Mouse (Mus musculus): Measurements from ENCODE around the gene Rptn. TPM values are rescaled to one million over a fixed set of nuclear protein-coding genes. Genes with fewer than 3 reads are reported as not detected.

The Rptn gene
- total RNA-seq, 2 experiments from 2014 or later = not detected

DNA sequence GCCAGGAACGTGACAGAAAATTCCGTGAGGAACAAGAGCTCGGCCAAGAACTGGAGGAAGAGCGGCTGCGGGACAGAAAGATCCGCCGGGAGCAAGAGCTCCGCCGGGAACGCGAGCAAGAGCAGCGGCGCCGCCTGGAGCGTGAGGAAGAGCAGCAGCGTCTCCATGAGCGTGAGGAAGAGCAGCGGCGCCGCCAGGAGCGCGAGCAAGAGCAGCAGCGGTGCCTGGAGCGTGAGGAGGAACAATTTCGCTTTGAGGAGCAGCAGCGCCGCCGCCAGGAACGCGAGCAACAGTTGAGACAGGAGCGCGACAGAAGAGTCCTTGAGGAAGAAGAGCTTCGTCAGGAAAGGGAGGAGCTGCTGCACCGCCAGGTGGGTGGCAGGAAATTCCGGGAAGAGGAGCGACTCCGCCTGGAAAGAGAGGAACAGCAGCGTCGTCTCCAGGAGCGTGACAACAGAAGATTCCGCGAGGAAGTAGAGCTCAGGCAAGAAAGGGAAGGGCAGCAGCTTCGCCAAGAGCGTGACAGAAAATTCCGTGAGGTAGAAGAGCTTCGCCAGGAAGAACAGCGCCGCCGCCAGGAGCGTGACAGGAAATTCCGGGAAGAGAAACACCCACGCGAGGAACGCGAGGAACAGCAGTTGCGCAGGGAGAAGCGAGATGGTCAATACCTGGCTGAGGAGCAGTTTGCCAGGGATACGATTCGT lies 53.8 kb downstream of the Rptn start:
- ATAC-seq (replicated peaks; ENCODE audit: low FRiP score, poor library complexity, severe bottlenecking) = no peak

Other genes starting within 250 kb of the Rptn start
- not detected in 2 replicates for gene Crnn, start 248.9 kb upstream of the Rptn start, total RNA-seq (2015; ENCODE audit: low replicate concordance)
- not detected in 2 replicates for gene Crnn, start 248.9 kb upstream of the Rptn start, total RNA-seq (2017; ENCODE audit: low replicate concordance)
- not detected in 2 replicates for gene Flg2, start 196.4 kb upstream of the Rptn start, total RNA-seq (2015; ENCODE audit: low replicate concordance)
- gene Flg2, start 196.4 kb upstream of the Rptn start, total RNA-seq (2017; ENCODE audit: low replicate concordance) = not detected in 2 replicates
- gene Flg, start 120.2 kb upstream of the Rptn start, total RNA-seq (2015; ENCODE audit: low replicate concordance) = not detected in 2 replicates
- 0.42 TPM in 1 of 2 replicates, not detected in the other for gene Flg, start 120.2 kb upstream of the Rptn start, total RNA-seq (2017; ENCODE audit: low replicate concordance)
- gene Hrnr, start 74.0 kb upstream of the Rptn start, total RNA-seq (2015; ENCODE audit: low replicate concordance) = not detected in 2 replicates
- gene Hrnr, start 74.0 kb upstream of the Rptn start, total RNA-seq (2017; ENCODE audit: low replicate concordance) = not detected in 2 replicates
- 0.19 TPM in 1 of 2 replicates, not detected in the other for gene Tchh, start 48.6 kb downstream of the Rptn start, total RNA-seq (2015; ENCODE audit: low replicate concordance)
- gene Tchh, start 48.6 kb downstream of the Rptn start, total RNA-seq (2017; ENCODE audit: low replicate concordance) = not detected in 2 replicates
- gene Tchhl1, start 75.1 kb downstream of the Rptn start, total RNA-seq (2015; ENCODE audit: low replicate concordance) = not detected in 2 replicates
- gene Tchhl1, start 75.1 kb downstream of the Rptn start, total RNA-seq (2017; ENCODE audit: low replicate concordance) = not detected in 2 replicates
- gene S100a11, start 126.8 kb downstream of the Rptn start, total RNA-seq (2015; ENCODE audit: low replicate concordance) = 797 and 864 TPM in 2 replicates
- gene S100a11, start 126.8 kb downstream of the Rptn start, total RNA-seq (2017; ENCODE audit: low replicate concordance) = 50.3 and 92.3 TPM in 2 replicates
- 69.6 and 73.6 TPM in 2 replicates for gene S100a10, start 161.4 kb downstream of the Rptn start, total RNA-seq (2015; ENCODE audit: low replicate concordance)
- gene S100a10, start 161.4 kb downstream of the Rptn start, total RNA-seq (2017; ENCODE audit: low replicate concordance) = 56.1 and 64.1 TPM in 2 replicates

All from erythroblast, adult 5-6 weeks (primary cell).